Mouse (Mus musculus): Measurements from ENCODE around the gene Ggps1. TPM values are rescaled to one million over a fixed set of nuclear protein-coding genes. Genes with fewer than 3 reads are reported as not detected.
A peak's percentile ranks its signal among the peaks of the same experiment; 100 is the strongest.

The Ggps1 gene
- polyA plus RNA-seq, 1 experiment from 2014 or later: 13.4 TPM

DNA sequence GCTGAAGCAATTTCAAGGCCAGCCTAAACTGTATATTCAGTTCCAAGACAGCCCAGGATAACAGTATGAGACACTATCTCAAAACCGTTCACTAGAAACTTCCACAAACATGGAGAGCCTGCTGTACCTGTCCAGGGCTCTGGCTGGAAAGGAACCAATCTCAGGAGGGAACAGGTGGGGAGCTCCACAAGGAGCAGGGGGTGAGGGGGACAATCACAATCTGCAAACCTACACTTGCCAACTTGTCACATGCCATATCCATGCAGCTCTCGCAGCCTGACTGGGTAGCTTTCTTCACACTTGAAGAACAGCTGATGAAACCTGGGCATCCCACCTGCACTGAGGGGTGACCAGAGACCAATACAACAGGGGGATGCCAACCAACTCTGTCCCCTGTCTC lies 49.3 kb downstream of the Ggps1 start:
- Histone ChIP-seq H3K27me3 (no peaks in the 10 kb centered on the region), H3K9ac (no peak overlapping the region), H3K4me1 (replicated peaks) (peaks cover 28% of the 10 kb centered on the region), H3K9me3 (replicated peaks) (no peaks in the 10 kb centered on the region), H3K4me2 (no peak overlapping the region), H3K36me3 (peaks cover 70% of the 10 kb centered on the region), H3K27ac (no peak overlapping the region), H3K4me3 (replicated peaks) (no peak overlapping the region)
- ATAC-seq (ENCODE audit: low read depth) (no peak), DNase-seq (no peak)
- 94% methylated on average over 2 of the region's 2 CpGs for WGBS (ENCODE audit: insufficient replicate concordance)

DNA sequence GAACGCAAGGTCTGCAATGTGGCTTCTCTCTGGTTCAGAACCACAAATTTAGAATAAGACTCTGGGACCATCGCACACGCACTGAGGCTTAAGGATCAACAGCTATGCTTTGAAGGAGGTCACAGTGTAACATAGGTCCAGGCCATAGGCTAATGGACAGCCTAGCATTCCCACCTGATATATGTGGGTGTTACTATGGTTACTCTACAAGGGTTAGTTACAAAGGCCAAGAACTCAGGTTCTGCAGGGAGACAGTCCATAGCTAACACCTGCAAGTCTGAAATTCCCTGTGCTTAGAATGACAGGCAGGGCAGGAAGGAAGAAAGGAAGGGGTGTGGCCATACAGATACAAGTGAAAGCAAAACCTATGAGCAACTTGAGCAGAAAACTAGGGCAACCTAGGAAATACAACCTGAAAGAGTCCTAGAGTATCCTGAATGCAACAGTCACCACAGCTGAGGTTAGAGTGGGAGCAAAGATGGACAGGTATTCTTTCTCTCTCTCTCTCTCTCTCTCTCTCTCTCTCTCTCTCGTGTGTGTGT lies 51.8 kb downstream of the Ggps1 start:
- no peak overlapping the region for H3K4me2 ChIP-seq
- no peak for ATAC-seq (ENCODE audit: low read depth)

DNA sequence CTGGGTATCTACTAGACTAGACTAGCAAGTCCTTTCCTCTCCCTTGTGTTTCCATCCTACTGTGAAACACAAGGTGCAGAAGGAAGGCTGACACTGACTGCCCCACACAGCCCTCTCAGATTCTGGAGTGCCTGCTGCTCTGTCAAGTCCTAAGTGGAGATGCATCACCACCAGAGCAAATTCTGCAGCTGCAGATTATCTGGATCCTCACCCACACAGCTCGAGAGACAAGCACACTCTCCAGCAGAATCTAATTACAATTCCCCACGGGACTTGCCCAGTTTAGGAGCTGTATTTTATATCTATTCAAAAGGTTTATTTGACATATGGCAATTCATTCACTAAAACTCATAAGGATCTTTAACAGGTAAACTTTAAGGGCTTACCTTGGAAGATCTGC lies 57.2 kb downstream of the Ggps1 start:
- no peaks in the 10 kb centered on the region for H3K9me3 ChIP-seq (replicated peaks)
- WGBS (ENCODE audit: insufficient replicate concordance): 58% methylated on average over 2 of the region's 2 CpGs
- no peak overlapping the region for H3K9ac ChIP-seq

More for the DNA sequence above, 51.8 kb downstream of the Ggps1 start:
- WGBS (ENCODE audit: insufficient replicate concordance): 78% methylated on average over 4 of the region's 4 CpGs
- Histone ChIP-seq H3K4me1 (replicated peaks) (peaks cover 11% of the 10 kb centered on the region), H3K27ac (peak overlapping the region; percentile 9; the same call in 1 of the 2 replicates), H3K36me3 (peaks cover 79% of the 10 kb centered on the region), H3K4me3 (replicated peaks) (no peak overlapping the region), H3K9me3 (replicated peaks) (no peaks in the 10 kb centered on the region), H3K27me3 (no peaks in the 10 kb centered on the region), H3K9ac (no peak overlapping the region)
- no peak for DNase-seq

GRCm38 (mm10) chr13:14004999-14005398 lies 58.3 kb downstream of the Ggps1 start:
- 87% methylated on average over 5 of the region's 5 CpGs for whole genome bisulfite sequencing (ENCODE audit: insufficient replicate concordance)
- Histone ChIP-seq H3K4me1 (replicated peaks) (peaks cover 6% of the 10 kb centered on the region), H3K9ac (no peak overlapping the region), H3K4me2 (no peak overlapping the region), H3K27me3 (no peaks in the 10 kb centered on the region), H3K4me3 (replicated peaks) (no peak overlapping the region), H3K9me3 (replicated peaks) (no peaks in the 10 kb centered on the region), H3K27ac (no peak overlapping the region), H3K36me3 (peaks cover 82% of the 10 kb centered on the region)
- no peak for ATAC-seq (ENCODE audit: low read depth)
- no peak for DNase-seq

More for the DNA sequence above, 57.2 kb downstream of the Ggps1 start:
- no peak overlapping the region for H3K27ac ChIP-seq
- H3K4me2 ChIP-seq: no peak overlapping the region
- H3K27me3 ChIP-seq: no peaks in the 10 kb centered on the region
- H3K4me1 ChIP-seq (replicated peaks): peaks cover 6% of the 10 kb centered on the region
- no peak overlapping the region for H3K4me3 ChIP-seq (replicated peaks)
- no peak for ATAC-seq (ENCODE audit: low read depth)
- DNase-seq: no peak
- H3K36me3 ChIP-seq: peaks cover 73% of the 10 kb centered on the region

- no peaks in the 10 kb centered on the region for H3K27me3 ChIP-seq
- no peak overlapping the region for H3K4me3 ChIP-seq (replicated peaks)
- no peak for DNase-seq
- H3K36me3 ChIP-seq: peaks cover 84% of the 10 kb centered on the region
- peaks cover 6% of the 10 kb centered on the region for H3K4me1 ChIP-seq (replicated peaks)
- H3K9me3 ChIP-seq (replicated peaks): no peaks in the 10 kb centered on the region
- ATAC-seq (ENCODE audit: low read depth): no peak
- H3K4me2 ChIP-seq: no peak overlapping the region
- H3K9ac ChIP-seq: no peak overlapping the region
- H3K27ac ChIP-seq: no peak overlapping the region
- 77% methylated on average over 4 of the region's 4 CpGs for WGBS (ENCODE audit: insufficient replicate concordance)
These were observed 59.2 kb downstream of the Ggps1 start for GRCm38 (mm10) chr13:14004086-14004485.

- no peak for ATAC-seq (ENCODE audit: low read depth)
These were observed 60.6 kb downstream of the Ggps1 start for GRCm38 (mm10) chr13:14002706-14003105.

More at GRCm38 (mm10) chr13:14002706-14003105, 60.6 kb downstream of the Ggps1 start:
- Histone ChIP-seq H3K36me3 (peaks cover 86% of the 10 kb centered on the region), H3K4me2 (no peak overlapping the region), H3K9ac (no peak overlapping the region), H3K4me3 (replicated peaks) (no peak overlapping the region), H3K27me3 (no peaks in the 10 kb centered on the region), H3K4me1 (replicated peaks) (peaks cover 6% of the 10 kb centered on the region), H3K27ac (no peak overlapping the region), H3K9me3 (replicated peaks) (no peaks in the 10 kb centered on the region)
- no peak for DNase-seq
- 81% methylated on average over 2 of the region's 2 CpGs for WGBS (ENCODE audit: insufficient replicate concordance)

Other genes with a start within 250 kb of the Ggps1 start
- gene B3galnt2, start 109.0 kb downstream of the Ggps1 start, polyA plus RNA-seq (2015; fragmentation: Nextera tagmentation; extraction: Ambion mirVana): 26.7 and 32.8 TPM in 2 replicates
- gene Tbce, start 23.9 kb downstream of the Ggps1 start, polyA plus RNA-seq (2015; fragmentation: Nextera tagmentation; extraction: Ambion mirVana): 31.5 and 37.6 TPM in 2 replicates
- 17.8 and 20.0 TPM in 2 replicates for gene Arid4b, start 256 bp downstream of the Ggps1 start, polyA plus RNA-seq (2015; fragmentation: Nextera tagmentation; extraction: Ambion mirVana)

Measured in liver, embryonic 13.5 days (tissue).